Mouse (Mus musculus) neural tube, embryonic 15.5 days (tissue): ENCODE data around the gene Bpnt1. TPM values are rescaled to one million over a fixed set of nuclear protein-coding genes. Genes with fewer than 3 reads are reported as not detected.
A peak's percentile ranks its signal among the peaks of the same experiment; 100 is the strongest.

Experiments
- ATAC-seq: fragments of 200-750 bp; cut with Nextera tagmentation; 2 replicates; pipeline ENCODE4 v1.8.0; 2017; ENCODE audit warnings: mild to moderate bottlenecking, moderate TSS enrichment, moderate library complexity; ENCODE audit not compliant: low FRiP score
- H3K27ac ChIP-seq: fragments of 300-500 bp; sonication (generic); replicated peaks from 2 replicates; pipeline ENCODE4 v1.5.1; 2015; ENCODE audit warnings: mild to moderate bottlenecking, inconsistent platforms
- H3K27me3 ChIP-seq: fragments of 300-500 bp; sonication (generic); replicated peaks from 2 replicates; pipeline ENCODE4 v1.6.1; 2015; ENCODE audit warnings: inconsistent platforms
- H3K36me3 ChIP-seq: fragments of 300-500 bp; sonication (generic); 2 replicates; pipeline ENCODE4 v1.6.1; 2015; ENCODE audit warnings: inconsistent platforms
- H3K4me1 ChIP-seq: fragments of 300-500 bp; sonication (generic); 2 replicates; pipeline ENCODE4 v1.6.1; 2015; ENCODE audit warnings: inconsistent platforms
- H3K4me2 ChIP-seq: fragments of 300-500 bp; sonication (generic); 2 replicates; pipeline ENCODE4 v1.6.1; 2015; ENCODE audit warnings: inconsistent platforms, mild to moderate bottlenecking, moderate library complexity
- H3K4me3 ChIP-seq: fragments of 300-500 bp; sonication (generic); replicated peaks from 2 replicates; pipeline ENCODE4 v1.5.1; 2015; ENCODE audit warnings: mild to moderate bottlenecking, inconsistent platforms
- H3K9ac ChIP-seq: fragments of 300-500 bp; sonication (generic); replicated peaks from 2 replicates; pipeline ENCODE4 v1.6.1; 2015; ENCODE audit warnings: mild to moderate bottlenecking, inconsistent platforms
- H3K9me3 ChIP-seq: fragments of 300-500 bp; sonication (generic); replicated peaks from 2 replicates; pipeline ENCODE4 v1.6.1; 2016; ENCODE audit warnings: inconsistent platforms
- WGBS: fragments of 180-500 bp; shearing (Covaris S2); methylation state at CpG from one replicate; pipeline ENCODE4 v1.1.7; 2015; ENCODE audit warnings: mixed read lengths; 5-methylcytosine and 5-hydroxymethylcytosine counted together
- polyA plus RNA-seq: library from polyadenylated mRNA; unstranded; fragments of >200 nt; fragmentation: Nextera tagmentation; extraction: Ambion mirVana; gene quantifications from 2 replicates; pipeline ENCODE4 v1.2.1, GENCODE M21; 2015

Gene Bpnt1
- polyA plus RNA-seq, result 68.6 and 70.4 TPM in 2 replicates

- Histone ChIP-seq H3K9me3 (no peaks in the 10 kb centered on the region), H3K36me3 (peaks cover under 1% of the 10 kb centered on the region; the same call in 1 of the 2 replicates), H3K4me2 (peak within 1 kb of the TSS; percentile 69), H3K27ac (peak within 1 kb of the TSS; percentile 91), H3K27me3 (no peaks in the 10 kb centered on the region), H3K4me1 (peaks cover 50% of the 10 kb centered on the region), H3K4me3 (peak within 1 kb of the TSS; percentile 51), H3K9ac (peak within 1 kb of the TSS; percentile 52)
- peak; percentile 86 for ATAC-seq
- under 1% methylated on average over 32 of the region's 32 CpGs for WGBS
Observed at GRCm38 (mm10) chr1:185331983-185332430, at the start of gene Bpnt1. Bpnt1 (plus strand) TSS chr1:185332149.

- no peaks in the 10 kb centered on the region for H3K27me3 ChIP-seq
- no peak overlapping the region for H3K9ac ChIP-seq
- H3K4me3 ChIP-seq, result no peak overlapping the region
- 90% methylated on average over 11 of the region's 11 CpGs for WGBS
- H3K9me3 ChIP-seq, result no peaks in the 10 kb centered on the region
- no peak for ATAC-seq
- peaks cover 88% of the 10 kb centered on the region for H3K36me3 ChIP-seq
- H3K27ac ChIP-seq, result no peak overlapping the region
- H3K4me2 ChIP-seq, result no peak overlapping the region
- peaks cover 7% of the 10 kb centered on the region for H3K4me1 ChIP-seq
Observed at GRCm38 (mm10) chr1:185282846-185283245, 49.1 kb upstream of the Bpnt1 start.

- peaks cover 7% of the 10 kb centered on the region for H3K4me1 ChIP-seq
- H3K4me3 ChIP-seq, result no peak overlapping the region
- no peak for ATAC-seq
- no peaks in the 10 kb centered on the region for H3K9me3 ChIP-seq
- 89% methylated on average over 15 of the region's 15 CpGs for WGBS
- no peak overlapping the region for H3K9ac ChIP-seq
- H3K36me3 ChIP-seq, result peaks cover 86% of the 10 kb centered on the region
- no peak overlapping the region for H3K4me2 ChIP-seq
- no peaks in the 10 kb centered on the region for H3K27me3 ChIP-seq
- no peak overlapping the region for H3K27ac ChIP-seq
Observed at GRCm38 (mm10) chr1:185283247-185283646, 48.7 kb upstream of the Bpnt1 start.

DNA sequence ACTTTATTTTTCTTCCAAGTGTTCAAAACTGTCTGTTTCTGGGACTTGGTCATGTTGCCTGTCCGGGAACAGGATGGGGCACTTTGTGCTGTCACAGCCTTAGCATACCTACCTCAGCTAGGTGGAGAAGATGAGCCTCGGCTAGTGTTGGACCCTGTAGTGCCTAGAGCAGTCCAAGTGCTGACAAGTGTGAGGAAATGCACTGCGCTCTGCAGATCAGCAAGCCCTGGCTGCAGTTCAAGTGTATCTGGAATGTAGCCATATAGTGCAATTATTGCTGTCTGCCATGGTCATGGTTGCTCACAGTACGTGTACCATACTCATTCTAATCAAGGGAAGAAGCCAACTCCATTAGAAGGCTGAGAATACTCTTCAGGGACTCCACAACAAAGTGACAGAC, 47.2 kb upstream of the Bpnt1 start:
- Histone ChIP-seq H3K36me3 (peaks cover 75% of the 10 kb centered on the region), H3K27ac (no peak overlapping the region), H3K9me3 (no peaks in the 10 kb centered on the region), H3K4me3 (no peak overlapping the region), H3K4me1 (peaks cover 7% of the 10 kb centered on the region), H3K4me2 (no peak overlapping the region), H3K9ac (no peak overlapping the region), H3K27me3 (no peaks in the 10 kb centered on the region)
- 66% methylated on average over 4 of the region's 4 CpGs for WGBS
- ATAC-seq, result no peak

DNA sequence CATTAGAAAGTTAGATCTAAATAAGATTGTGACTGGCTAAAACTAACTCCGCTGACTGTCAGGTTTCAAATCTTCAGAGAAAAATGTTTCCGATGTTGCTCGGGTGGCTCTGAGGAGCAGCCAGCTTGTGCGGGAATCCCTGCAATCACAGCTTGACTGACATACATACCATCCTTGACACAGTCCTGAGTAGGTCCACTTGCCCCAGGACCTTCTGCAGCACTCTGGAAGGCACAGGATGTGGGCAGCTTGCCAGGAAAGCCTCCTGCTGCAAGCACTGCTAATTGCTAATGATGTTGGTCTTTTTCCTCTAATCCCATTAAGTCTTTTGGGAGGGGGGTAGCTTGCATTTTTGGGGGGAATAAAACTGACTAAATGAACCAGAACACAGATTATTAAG, 46.8 kb upstream of the Bpnt1 start:
- no peaks in the 10 kb centered on the region for H3K9me3 ChIP-seq
- H3K4me1 ChIP-seq, result peaks cover 7% of the 10 kb centered on the region
- H3K27me3 ChIP-seq, result no peaks in the 10 kb centered on the region
- H3K4me2 ChIP-seq, result no peak overlapping the region
- no peak overlapping the region for H3K4me3 ChIP-seq
- ATAC-seq, result peak; percentile 63; the same call in 1 of the 2 replicates
- 71% methylated on average over 4 of the region's 4 CpGs for WGBS
- H3K9ac ChIP-seq, result no peak overlapping the region
- H3K27ac ChIP-seq, result no peak overlapping the region; the same call in 1 of the 2 replicates
- H3K36me3 ChIP-seq, result peaks cover 73% of the 10 kb centered on the region

DNA sequence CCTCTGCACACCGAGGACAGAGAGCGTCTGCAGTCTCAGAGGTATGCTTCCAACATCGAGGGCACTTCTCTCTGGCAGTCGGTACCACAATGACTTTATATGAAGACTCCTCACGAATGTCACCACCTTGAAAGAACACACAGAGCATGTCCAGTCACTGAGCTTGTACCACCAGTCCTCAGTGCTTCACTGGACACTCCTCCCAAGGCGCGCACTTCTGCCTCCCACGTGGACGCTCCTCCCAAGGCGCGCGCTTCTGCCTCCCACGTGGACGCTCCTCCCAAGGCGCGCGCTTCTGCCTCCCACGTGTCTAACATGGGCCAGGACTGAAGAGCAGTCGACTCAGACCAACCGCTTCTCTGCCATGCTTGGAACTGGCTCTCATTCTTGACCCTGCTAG, 44.9 kb upstream of the Bpnt1 start:
- peaks cover 7% of the 10 kb centered on the region for H3K4me1 ChIP-seq
- H3K27me3 ChIP-seq, result no peaks in the 10 kb centered on the region
- H3K4me3 ChIP-seq, result no peak overlapping the region
- ATAC-seq, result no peak
- H3K27ac ChIP-seq, result no peak overlapping the region
- no peak overlapping the region for H3K9ac ChIP-seq
- no peaks in the 10 kb centered on the region for H3K9me3 ChIP-seq
- WGBS, result 92% methylated on average over 20 of the region's 20 CpGs
- peaks cover 71% of the 10 kb centered on the region for H3K36me3 ChIP-seq
- H3K4me2 ChIP-seq, result no peak overlapping the region

DNA sequence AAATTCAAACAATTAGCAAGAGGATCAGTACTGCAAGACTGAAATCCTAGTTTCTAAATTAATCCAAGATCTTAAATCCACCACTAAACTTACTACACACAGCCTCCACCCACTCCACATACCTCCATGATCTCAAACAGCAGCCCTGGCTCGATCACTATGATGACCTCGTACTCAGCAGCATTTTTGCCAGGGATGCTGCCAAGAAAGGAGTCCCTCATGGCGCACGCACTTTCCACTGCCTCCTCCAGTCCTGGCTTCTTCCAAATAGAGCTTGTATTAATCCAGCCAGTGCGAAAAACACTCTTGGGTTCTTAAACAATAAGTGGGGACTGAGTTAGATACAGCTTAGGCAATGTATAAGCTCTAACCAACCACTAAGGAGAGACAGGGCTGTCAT, 42.7 kb upstream of the Bpnt1 start:
- no peak overlapping the region for H3K27ac ChIP-seq
- WGBS, result 85% methylated on average over 5 of the region's 5 CpGs
- peaks cover 7% of the 10 kb centered on the region for H3K4me1 ChIP-seq
- no peak overlapping the region for H3K4me3 ChIP-seq
- H3K36me3 ChIP-seq, result peaks cover 72% of the 10 kb centered on the region
- H3K27me3 ChIP-seq, result no peaks in the 10 kb centered on the region
- H3K4me2 ChIP-seq, result no peak overlapping the region
- H3K9me3 ChIP-seq, result no peaks in the 10 kb centered on the region
- H3K9ac ChIP-seq, result no peak overlapping the region
- ATAC-seq, result no peak

- H3K36me3 ChIP-seq, result peaks cover 76% of the 10 kb centered on the region
- WGBS, result 55% methylated on average over 4 of the region's 4 CpGs
Observed at GRCm38 (mm10) chr1:185291336-185291735, 40.6 kb upstream of the Bpnt1 start.

DNA sequence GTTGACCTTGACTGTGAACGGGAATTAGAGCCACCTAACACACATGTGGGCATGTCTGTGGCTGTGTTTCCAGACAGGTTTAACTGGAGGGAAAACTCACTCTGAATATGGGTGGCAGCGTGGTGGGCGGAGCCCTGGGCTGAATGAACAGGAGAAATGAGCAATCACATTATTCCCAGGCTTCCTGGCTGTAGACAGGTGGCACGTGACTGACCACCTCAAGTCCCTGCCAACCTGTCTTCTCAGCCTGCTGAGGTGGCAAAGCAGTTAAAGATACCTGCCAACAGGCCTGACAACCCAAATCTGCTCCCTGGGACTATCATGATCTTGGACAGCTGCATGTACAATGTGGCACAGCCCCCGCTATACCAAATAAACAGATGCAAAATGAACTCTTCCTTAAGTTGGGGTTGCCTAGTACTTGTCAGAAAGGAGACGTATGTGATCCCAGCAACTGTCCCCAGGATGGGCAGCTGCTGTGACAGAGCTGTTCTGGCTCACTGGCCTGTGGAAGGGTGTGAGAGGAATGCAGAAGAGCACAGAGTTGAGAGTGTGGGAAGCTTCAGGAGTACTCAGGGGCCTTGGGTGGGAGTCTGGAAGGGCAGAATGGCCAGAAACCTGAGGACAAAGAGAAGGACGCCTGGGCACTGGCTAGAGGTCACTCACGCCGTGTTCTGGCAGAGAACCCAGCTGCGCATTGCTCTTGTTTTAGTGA, 39.1 kb upstream of the Bpnt1 start:
- no peak overlapping the region for H3K4me3 ChIP-seq
- no peak overlapping the region for H3K4me2 ChIP-seq
- ATAC-seq, result no peak
- peaks cover 77% of the 10 kb centered on the region for H3K36me3 ChIP-seq
- H3K27ac ChIP-seq, result no peak overlapping the region
- 92% methylated on average over 10 of the region's 10 CpGs for WGBS
- no peaks in the 10 kb centered on the region for H3K9me3 ChIP-seq
- no peaks in the 10 kb centered on the region for H3K4me1 ChIP-seq
- no peak overlapping the region for H3K9ac ChIP-seq
- H3K27me3 ChIP-seq, result no peaks in the 10 kb centered on the region

More at GRCm38 (mm10) chr1:185291336-185291735, 40.6 kb upstream of the Bpnt1 start:
- no peak overlapping the region for H3K9ac ChIP-seq
- no peak overlapping the region for H3K4me2 ChIP-seq
- ATAC-seq, result no peak
- H3K4me3 ChIP-seq, result no peak overlapping the region
- H3K27ac ChIP-seq, result no peak overlapping the region
- H3K9me3 ChIP-seq, result no peaks in the 10 kb centered on the region
- no peaks in the 10 kb centered on the region for H3K4me1 ChIP-seq
- no peaks in the 10 kb centered on the region for H3K27me3 ChIP-seq

DNA sequence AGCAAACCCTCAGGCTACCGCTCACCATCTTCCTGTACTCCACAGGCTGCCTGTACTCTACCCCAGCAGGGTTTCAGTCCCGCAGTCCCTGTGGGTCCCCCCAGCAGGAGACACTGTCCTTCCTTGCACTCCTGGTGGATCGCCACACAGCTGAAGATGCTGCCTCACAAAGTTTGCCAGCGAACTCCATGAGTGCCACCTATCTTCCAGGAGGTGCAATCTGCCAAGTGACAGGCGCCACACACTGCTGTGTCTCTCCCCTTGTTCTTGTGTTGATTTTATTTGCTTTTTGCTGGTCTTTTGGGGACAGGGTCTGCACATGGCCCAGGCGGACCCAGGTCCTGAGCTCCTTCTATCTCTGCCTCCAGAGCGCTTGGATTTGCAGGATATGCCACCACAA, 35.1 kb upstream of the Bpnt1 start:
- H3K36me3 ChIP-seq, result peaks cover 55% of the 10 kb centered on the region
- no peaks in the 10 kb centered on the region for H3K4me1 ChIP-seq
- H3K9ac ChIP-seq, result no peak overlapping the region
- 90% methylated on average over 7 of the region's 7 CpGs for WGBS
- H3K4me3 ChIP-seq, result no peak overlapping the region
- ATAC-seq, result no peak
- H3K27ac ChIP-seq, result no peak overlapping the region
- no peaks in the 10 kb centered on the region for H3K27me3 ChIP-seq
- H3K4me2 ChIP-seq, result no peak overlapping the region
- H3K9me3 ChIP-seq, result no peaks in the 10 kb centered on the region

- Histone ChIP-seq H3K9me3 (no peaks in the 10 kb centered on the region), H3K9ac (no peak overlapping the region), H3K4me3 (no peak overlapping the region), H3K4me1 (no peaks in the 10 kb centered on the region), H3K27me3 (no peaks in the 10 kb centered on the region), H3K4me2 (no peak overlapping the region), H3K36me3 (peaks cover 49% of the 10 kb centered on the region), H3K27ac (no peak overlapping the region)
- 92% methylated on average over 8 of the region's 8 CpGs for WGBS
- ATAC-seq, result no peak
Observed at GRCm38 (mm10) chr1:185298496-185298895, 33.5 kb upstream of the Bpnt1 start.

DNA sequence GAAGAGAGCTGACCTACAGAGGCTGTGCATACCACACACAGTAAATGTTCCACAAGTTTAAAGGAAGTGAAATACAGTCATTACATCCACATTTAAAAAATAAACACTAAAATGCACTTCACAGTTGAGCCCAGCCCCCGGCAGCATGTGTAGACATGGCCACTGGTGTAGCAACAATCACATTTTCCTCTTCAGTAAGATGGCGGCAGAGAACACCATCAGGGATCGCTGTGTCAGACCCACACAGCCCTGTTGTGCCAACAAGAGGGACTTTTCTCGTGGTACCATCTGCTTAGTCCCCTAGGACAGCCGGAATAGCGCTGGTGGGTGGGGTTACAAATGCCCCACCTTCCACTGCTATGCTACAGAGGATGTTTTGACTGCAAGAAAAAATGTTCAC, 29.1 kb upstream of the Bpnt1 start:
- H3K9me3 ChIP-seq, result no peaks in the 10 kb centered on the region
- H3K27me3 ChIP-seq, result no peaks in the 10 kb centered on the region
- H3K27ac ChIP-seq, result no peak overlapping the region
- 92% methylated on average over 6 of the region's 6 CpGs for WGBS
- H3K4me2 ChIP-seq, result no peak overlapping the region
- ATAC-seq, result no peak
- no peak overlapping the region for H3K4me3 ChIP-seq
- peaks cover 24% of the 10 kb centered on the region for H3K36me3 ChIP-seq
- H3K4me1 ChIP-seq, result no peaks in the 10 kb centered on the region
- H3K9ac ChIP-seq, result no peak overlapping the region
